Mouse (Mus musculus) layer of hippocampus, adult 9-10 months (tissue): Measurements from ENCODE around the gene Foxred2.
A peak's percentile ranks its signal among the peaks of the same experiment; 100 is the strongest.

Experiments
- DNase-seq: peaks from one replicate; pipeline ENCODE4 v3.0.0; 2022; ENCODE audit warnings: low spot score

Foxred2 gene

DNA sequence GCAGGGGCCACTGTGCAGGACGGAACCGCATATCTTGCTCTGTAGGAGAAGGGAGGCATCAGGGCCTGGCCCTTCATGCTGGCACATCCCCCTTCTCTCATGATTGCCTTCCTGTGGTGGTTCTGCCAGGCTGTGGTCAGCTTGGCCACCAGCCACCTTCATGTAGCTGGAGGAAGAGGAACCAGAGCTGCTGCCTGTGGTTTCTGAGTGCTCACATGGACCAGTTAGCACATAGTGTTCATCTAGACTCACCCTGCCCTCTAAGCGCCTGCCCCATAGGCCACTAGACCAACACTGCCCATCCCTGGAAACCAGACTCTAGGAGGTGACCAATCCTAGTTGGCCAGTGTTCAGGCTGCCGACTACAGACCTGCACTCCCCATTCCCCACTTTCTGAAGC is 10.8 kb downstream of the Foxred2 start:
- DNase-seq: no peak

DNA sequence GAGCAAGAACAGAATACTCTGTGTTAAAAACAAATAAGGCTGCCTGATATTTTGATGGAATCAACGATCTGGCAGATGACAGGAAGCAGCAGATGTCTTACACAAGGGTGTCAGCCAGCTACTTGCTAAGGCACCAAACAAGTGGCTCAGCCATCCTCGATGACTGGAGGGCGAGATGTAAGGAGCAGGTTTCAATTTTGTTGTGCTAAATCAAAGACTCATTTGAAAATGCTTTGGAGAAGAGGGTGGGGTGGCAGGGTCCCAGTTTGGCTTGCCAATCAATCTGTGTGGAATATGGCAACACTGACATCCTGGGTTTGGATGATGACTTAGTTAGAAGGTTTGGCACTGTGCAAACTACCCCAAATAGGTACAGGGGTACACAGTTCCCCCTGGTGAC is 15.0 kb downstream of the Foxred2 start:
- no peak for DNase-seq

DNA sequence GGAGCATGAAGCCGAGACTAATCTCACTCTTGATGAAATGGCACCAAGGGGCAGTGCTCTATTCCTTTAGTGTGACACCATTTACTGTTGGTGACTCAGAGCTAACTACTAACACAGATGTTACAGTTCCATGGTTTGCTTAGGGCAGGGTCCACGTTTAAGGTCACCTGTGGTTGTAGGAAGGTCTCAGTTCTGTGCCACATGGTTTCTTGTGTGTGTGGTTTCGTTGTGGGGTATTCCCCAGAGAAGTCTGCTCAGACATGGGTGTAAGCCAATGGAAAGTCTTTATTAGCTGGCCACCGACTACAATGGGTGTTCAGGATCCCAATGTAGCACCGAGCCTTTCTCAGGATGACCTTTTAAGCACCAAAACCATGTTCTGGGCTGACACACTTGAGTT is 18.0 kb downstream of the Foxred2 start:
- DNase-seq: no peak

DNA sequence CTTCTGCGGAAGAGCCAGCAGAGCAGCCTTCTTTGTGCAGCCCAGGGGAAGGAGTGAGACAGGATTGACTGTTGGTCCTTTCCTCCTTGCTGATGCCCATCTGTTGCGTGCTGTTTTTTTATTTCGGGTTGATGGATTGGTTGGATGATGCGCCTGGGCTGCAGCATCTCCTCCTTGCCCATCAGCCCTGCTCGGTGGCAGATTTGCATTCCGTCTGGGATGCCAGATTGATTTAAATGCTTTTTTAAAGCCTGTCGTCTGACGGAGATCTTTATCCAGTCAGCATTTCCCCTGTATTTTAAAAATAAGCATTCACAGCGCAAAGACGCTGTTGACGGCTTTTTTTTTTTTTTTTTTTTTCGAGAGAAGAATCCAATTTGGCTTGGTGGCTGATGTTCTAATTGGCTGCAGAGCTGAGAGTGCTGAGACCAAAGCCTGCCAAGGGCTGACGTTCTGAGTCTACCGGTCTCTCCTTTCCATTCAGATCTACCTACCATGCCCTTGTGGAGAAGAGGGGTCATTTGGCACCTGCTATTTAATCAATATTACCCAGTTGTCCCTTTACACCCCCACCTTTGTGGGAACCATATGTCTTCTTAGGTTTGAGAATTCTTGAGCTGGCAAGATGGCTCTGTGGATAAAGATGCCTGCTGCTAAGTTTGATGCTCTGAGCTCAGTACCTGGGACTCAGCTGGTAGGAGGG is 20.7 kb downstream of the Foxred2 start:
- DNase-seq: no peak

DNA sequence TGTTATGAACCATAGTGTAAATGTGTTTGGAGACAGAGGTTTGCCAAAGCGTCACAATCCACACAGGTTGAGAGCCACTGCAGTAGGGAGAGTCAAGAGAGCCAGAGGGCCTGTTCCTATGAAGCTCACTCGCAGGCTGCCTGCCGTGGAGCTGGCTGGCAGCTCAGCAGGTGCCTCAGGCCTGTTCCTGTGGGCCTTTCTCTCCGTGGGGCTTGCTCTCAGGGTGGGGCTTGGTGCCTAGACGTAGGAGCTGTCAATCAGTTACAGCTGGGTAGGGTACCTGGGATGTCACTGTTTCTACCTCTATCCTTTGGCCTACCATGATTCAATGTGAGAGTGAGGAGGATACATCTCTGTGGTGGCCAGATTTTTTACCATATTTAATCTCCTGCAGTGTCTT is 21.6 kb downstream of the Foxred2 start:
- no peak for DNase-seq

DNA sequence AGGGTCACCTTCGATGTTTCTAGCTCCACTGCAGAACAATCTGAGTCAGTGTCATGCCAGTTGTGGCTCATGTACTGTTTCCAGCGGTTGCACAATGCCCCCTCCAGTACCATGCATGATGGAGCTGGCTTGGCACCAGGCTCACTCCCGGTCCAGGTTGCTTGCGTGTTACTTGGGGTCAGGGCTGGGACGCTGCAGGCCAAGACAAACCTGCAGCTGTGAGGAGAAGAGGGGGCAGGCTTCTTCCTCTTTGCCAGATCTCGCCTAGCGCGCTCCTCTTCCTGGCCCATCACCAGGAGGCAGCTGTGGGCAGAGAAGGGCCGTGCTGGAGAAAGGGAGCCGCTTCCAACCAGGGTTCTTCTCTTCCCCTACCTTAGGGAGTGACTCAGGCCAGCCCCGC is 22.2 kb downstream of the Foxred2 start:
- DNase-seq: no peak

DNA sequence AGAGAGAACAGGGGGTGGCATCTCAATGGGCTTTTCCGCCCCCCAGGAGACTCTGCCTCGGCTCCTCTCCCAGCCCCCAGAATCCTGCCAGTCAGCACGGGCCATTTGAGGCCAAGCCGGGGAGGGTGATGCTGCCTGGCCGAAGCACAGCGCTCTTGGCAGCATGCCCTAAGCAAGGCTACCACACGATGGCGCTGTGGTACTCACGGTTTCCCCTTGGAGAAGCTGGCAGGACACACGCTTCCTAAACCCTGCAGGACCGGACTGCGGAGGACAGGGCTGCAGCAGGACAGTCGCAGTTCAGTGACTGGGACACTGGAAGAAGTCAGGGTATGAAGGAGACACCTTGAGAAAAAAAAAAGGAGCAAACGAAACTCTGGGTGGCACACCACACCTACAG is 22.8 kb downstream of the Foxred2 start:
- peak; percentile 100 for DNase-seq

DNA sequence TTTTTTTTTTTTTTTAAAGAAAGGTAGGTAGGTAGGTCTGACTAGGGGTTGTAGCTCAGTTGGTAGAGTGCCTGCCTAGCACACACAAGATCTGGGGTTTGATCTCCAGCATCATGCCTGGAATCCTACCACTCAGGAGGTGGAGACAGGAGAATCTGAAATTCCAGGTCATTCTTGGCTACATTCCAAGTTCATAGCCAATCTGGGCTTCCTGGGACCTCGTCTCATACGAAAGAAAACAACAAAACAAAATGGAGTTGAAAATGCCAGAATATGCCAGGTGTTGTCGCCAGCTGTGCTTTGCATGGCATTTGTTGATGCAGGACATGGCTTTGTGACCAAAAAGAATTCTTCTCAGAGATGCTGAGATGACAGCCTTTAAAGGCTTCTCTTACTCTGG is 23.3 kb downstream of the Foxred2 start:
- no peak for DNase-seq

DNA sequence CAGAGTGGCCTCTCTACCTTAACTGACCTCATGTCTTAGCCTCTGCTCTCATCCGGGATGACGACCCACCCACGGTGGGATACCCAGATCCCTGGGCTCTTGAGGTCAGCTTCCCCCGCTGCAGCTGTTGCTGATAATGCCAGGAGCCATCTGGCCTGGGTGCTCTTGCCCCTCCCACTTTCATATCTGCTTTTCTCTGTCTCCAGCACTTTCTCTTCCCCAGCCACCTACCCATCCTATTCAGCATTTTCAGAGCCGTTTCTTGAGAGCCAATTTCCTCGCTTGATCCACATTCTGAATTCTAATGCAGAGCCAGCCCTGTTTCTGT is 24.9 kb downstream of the Foxred2 start:
- DNase-seq: no peak

DNA sequence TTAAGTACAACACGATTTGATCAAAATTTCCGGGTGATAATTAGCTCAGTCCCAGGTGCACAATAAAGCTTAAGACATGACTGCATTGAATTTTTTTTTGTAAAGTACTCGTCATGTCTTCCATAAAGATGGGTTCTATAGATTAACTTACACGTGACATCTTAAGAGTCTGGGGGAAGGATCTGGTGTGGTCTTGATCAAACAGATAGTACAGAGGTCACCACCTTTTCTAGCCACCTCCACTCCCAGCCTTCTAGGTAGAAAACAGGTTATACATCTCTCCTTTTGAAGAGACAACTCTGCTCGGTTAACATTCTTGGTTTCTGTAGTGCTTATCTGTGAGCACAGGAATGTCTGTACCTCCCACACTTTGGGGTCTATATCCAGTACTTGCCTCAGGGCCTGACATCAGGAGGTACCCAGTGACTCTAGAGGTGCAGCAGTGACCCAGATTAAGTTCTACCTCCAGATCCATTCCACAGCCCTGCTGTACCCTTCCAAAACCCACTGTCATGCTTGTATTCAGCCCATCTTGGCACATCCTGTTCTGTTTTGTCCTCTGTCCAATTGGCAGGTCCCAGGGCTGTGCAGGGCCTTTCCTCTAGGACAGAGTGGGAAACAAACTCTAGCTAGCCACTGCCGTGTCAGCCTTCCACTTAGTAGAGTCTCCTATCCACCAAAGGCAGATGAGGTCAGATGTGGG is 25.4 kb downstream of the Foxred2 start:
- no peak for DNase-seq

DNA sequence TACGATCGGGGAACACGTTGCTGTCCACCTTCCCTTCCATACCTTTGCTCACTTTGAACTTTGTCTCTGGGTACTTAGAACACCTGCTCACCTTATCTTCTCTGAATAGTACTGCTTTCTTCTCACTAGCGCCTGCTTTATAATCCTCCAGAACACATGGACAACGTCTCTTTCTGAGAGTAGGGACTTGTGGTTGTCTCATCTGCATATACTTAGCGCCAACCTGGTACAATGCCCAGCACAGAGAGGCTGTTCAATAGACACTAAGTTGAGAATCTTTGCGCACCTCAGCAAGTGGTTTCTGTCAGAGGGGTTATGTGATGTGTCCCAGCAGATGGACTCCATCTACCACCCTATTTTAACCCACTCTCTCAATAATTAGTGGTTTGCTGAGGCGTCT is 26.7 kb downstream of the Foxred2 start:
- no peak for DNase-seq

DNA sequence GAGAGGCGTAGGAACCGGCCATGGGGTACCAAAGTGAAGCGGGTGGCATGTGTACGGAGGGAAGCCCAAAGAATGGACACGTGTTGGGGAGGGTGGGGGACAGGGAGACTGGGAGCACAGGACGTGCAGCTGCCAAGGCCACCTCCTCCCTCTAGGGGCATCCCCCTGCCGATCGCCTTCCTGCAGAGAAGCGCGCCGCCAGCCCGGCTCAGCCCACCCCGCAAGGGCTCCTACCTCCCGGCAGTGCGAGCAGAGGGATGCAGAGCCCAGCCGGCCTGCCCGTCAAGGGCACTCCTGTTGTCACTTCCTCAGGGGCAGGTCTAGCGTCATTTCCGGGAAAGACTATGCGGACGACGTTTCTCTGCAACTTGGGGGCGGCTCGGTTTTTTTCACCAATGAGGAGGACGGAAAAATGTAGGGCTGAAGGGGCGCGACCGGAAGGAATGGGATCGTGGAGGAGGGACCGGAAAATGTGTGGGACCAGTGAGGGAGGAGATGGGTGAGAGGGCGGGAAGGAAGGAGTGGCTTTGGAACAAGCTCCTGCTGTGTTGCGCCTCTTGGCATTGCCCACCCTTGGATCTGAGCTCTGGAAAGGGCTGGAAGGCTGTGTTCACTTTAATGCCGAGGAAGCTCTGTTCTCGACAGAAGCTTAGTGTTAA is 27.7 kb downstream of the Foxred2 start, which contains the start of gene Txn2:
Txn2 (minus strand) TSS at position 334 of the 659 bp plus-strand sequence.
- DNase-seq: peak; percentile 97

DNA sequence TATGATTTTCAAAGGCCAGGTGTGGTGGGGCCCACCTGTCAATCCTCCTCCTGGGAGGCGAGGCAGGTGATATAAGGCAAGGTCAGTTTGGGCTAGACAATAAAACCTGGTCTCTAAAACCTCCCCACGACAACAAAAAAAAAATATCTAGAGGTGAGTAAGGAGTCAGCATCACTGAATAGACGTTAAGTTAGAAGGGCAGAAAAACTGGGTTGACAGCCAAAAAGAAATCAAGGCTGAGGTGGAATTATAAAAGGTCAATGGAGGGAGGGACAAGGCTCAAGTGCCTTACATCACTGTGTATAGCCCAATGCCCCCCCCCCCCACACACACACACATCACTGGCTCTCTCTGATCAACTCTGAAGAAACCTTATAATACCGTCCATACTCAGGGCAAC is 28.4 kb downstream of the Foxred2 start:
- DNase-seq: no peak

DNA sequence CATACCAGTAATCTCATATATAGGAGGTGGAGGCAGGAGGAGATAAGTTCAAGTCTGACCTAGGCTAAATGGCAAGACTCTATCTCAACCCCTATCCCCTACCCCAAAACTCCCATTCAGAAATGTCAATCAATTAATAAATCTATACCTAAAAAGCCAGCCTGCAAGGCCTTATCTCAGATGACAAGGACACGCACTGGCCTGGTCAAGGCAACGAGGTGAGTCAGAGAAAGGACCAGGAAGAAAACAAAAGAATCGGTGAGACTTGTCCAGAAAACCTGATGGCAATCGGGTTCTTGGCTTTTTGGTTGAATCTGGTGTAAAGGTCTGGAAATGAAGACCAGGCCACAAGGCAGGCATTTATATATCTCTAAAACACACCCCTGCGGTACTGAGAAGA is 29.6 kb downstream of the Foxred2 start:
- no peak for DNase-seq

DNA sequence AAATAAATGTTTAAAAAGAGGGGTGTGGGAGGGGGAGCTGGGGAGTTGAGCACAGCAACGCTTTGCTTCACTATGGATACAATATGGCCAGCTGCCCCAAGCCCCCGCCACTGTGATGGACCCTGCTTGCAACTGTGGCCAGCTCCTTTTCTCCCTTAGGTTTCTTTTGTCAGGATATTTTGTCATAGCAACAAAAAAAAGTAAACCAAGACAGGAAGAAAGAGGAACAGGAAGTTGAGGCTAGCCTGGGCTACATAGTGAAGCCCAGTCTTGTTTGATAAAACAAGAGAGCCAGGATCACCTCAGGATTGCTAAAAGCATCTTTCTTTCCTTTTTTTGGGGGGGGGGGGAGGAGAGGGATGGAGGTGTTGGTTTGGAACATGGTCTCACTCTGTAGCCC is 31.3 kb downstream of the Foxred2 start:
- DNase-seq: no peak

DNA sequence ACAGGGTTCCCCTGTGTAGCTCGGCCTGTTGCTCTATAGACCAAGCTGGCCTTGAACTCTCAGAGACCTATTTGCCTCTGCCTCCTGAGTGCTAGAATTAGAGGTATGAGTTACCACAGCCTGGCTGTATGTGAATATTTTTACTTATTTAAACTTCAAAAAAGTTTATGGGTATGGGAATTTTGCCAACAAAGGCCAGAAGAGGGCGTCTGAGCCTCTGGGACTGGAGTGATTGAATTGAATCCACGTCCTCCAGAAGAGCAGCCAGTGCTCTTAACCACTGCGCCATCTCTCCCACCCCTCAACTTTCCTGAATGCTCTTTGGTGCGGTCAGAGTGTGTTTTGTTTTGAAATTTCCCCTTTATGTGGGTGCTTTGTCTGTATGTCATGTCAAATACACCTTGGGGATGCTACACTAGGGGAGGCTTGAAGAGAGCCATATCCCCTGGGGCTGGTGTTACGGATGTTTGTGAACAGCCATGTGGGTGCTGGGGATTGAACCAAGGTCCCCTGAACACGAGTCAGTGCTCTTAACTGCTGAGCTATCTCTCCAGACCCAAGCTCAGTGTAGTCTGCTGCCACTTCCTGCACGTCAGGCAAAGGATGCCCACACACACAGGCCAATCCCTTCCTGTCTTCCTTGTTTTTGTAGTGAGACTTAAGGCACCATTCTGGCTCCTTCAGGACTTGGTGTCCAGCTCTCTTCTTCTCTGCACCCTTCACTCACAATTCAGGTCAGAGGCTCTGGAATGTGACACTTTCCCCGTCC is 33.1 kb downstream of the Foxred2 start:
- no peak for DNase-seq

DNA sequence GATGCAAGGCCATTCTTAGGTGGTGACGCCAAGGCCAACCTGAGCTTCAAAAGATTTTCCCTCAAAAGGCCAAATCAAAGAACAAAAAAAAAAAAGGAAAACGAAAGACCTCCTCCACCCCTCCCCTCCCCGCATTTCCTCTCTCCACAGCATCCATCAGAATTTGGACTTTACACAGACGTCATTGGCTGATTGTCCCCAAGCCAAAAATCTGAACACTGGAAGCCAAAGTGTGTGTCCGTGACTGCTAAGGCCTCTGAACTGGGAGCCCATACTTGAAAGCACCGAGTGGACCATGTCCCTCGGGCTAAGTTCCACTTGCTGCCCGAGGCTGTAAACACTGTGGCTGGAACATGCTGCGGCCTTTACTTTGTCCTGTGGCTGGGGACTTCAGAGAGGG is 33.8 kb downstream of the Foxred2 start:
- DNase-seq: no peak

DNA sequence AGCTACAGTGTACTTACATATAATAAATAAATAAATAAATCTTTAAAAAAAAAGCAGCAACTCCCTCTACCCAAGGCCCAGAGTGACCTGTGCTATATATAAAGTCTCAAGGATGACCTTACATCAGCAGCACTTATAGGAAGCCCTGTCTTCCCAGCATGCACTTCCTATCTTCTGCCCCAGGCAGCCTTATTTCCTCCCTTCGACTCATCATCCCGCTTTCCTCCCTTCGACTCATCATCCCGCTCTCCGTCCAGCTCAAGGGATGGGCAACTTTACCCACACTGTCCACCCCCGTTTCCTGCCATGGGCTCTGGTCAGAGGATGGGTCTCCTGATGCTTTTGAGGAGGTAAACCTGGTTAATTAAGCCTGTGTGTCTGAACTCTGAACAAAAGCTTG is 34.9 kb downstream of the Foxred2 start:
- no peak for DNase-seq

DNA sequence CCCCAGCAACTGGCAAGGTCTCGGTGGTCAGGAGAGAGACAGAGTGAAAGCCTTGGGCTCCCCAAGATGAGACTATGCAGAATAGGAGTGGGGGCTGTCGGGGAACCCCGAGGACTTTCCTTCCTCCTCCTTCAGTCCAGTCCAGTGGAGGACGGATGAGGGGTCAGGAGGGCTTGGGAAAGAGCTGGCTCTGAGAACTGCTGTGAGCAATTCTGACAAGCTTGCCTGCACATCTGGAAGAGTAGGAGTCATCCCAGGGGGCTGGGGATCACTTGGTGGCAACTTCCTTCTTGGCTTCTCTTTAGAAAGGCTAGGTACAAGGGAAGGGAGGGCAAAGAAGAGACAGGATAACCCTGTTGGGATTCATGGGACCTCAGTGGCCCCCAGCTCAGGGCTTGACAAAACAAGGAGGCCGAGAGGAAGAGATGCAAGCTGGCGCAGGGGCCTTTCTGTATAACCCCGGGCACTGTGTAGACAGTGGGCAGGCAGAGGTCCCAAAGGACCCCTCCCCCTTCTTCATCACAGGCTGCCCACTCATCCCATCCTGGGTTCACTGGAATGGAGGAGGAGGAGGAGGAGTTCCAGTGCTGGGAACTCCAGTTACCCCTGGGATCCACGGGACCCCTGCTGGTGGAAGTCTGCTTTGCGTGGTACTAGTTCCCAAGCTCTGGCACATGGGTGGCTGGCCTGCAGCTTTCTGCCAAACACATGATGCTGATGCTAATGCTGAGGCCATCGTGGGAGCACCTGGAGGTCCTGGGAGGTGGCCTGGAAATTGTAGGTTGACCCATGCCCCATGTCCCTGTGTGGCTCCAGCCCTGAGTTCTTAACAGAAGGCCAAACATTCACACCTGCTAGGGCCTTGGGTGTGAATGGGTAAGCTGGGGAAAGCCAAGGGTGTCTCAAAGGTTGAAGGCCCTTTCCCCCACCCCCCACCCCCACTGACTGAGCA is 35.7 kb downstream of the Foxred2 start:
- DNase-seq: no peak

DNA sequence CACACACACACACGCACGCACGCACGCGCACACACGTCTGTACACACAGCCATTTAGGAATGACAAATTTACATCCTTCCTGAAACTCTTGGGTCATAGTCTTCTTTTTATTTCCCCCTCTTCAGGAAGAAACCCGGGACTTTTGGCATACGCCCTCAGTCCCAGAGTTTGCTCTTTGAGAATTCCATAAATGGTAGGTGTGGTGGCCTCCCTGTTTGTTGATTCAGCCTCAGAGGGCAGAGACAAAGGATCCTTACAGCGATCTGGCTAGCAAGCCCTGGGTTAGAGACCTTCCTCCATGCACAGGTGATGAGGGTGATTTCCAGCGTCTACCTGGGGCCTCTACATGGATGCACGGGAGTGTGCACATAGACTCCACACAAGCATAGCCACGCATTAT is 37.1 kb downstream of the Foxred2 start:
- DNase-seq: no peak

DNA sequence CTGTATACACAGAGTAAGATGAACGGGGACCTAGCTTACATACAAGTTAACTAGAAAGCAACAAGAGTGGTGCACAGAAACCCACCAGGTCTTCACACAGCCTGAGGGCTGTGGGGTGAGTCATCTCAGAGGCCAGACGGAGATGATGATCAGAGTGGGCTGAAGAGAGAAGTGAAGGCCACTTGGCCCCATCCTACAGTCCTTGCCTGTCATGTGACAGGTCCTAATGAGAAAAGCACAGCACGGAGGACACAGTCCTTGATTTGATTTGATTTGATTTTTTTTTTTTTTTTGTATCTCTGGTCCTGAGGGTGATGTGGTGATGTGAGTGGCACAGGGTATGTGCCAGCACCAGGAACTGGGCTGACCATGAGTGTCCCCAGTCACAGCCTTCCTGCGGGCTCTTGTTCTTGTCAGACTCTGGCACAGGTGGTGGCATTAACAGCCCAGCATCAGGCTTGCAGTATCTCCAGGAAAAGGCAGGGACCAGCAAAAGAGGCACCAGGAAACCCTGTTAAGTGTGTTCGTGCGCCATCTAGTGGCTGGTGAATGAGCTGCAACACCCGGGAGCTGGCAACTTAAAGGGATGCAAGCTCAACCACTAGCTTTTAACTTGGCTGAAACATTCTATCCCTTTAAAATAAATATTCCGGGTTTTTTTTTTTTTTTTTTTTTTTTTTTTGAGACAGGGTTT is 39.5 kb downstream of the Foxred2 start:
- DNase-seq: peak; percentile 96
